Mouse (Mus musculus) midbrain, embryonic 14.5 days (tissue): ENCODE data around the gene Kcng1. TPM values are rescaled to one million over a fixed set of nuclear protein-coding genes. Genes with fewer than 3 reads are reported as not detected.

Source experiments
- ATAC-seq: fragments of 200-750 bp; cut with Nextera tagmentation; 2 replicates; pipeline ENCODE4 v1.8.0; 2017; ENCODE audit warnings: moderate number of reproducible peaks, moderate library complexity; ENCODE audit not compliant: low FRiP score, low TSS enrichment
- DNase-seq: peaks from one replicate; pipeline ENCODE4 v3.0.0-alpha.2; 2015
- H3K27ac ChIP-seq: fragments of 300-500 bp; sonication (generic); replicated peaks from 2 replicates; pipeline ENCODE4 v1.5.1; 2014; ENCODE audit warnings: mild to moderate bottlenecking, low read depth, low read length, moderate library complexity
- H3K27me3 ChIP-seq: fragments of 300-500 bp; sonication (generic); 2 replicates; pipeline ENCODE4 v1.6.1; 2014; ENCODE audit warnings: low read length, control low read depth, mixed read lengths; ENCODE audit not compliant: control insufficient read depth, insufficient read depth
- H3K36me3 ChIP-seq: fragments of 300-500 bp; sonication (generic); 2 replicates; pipeline ENCODE4 v1.6.1; 2014; ENCODE audit warnings: low read length, control low read depth; ENCODE audit not compliant: control insufficient read depth, insufficient read depth
- H3K4me1 ChIP-seq: fragments of 300-500 bp; sonication (generic); 2 replicates; pipeline ENCODE4 v1.6.1; 2014; ENCODE audit warnings: mild to moderate bottlenecking, antibody characterized with exemption, low read length, control low read depth; ENCODE audit not compliant: control insufficient read depth, insufficient read depth
- H3K4me2 ChIP-seq: fragments of 300-500 bp; sonication (generic); 2 replicates; pipeline ENCODE4 v1.6.1; 2014; ENCODE audit warnings: mild to moderate bottlenecking, low read length, moderate library complexity
- H3K4me3 ChIP-seq: fragments of 300-500 bp; sonication (generic); replicated peaks from 2 replicates; pipeline ENCODE4 v1.5.1; 2014; ENCODE audit warnings: low read depth, low read length
- H3K9ac ChIP-seq: fragments of 300-500 bp; sonication (generic); replicated peaks from 2 replicates; pipeline ENCODE4 v1.6.1; 2014; ENCODE audit warnings: mild to moderate bottlenecking, low read length, moderate library complexity
- H3K9me3 ChIP-seq: fragments of 300-500 bp; sonication (generic); 2 replicates; pipeline ENCODE4 v1.6.1; 2016; ENCODE audit warnings: low read length, control low read depth, mixed read lengths; ENCODE audit not compliant: control insufficient read depth
- WGBS: fragments of 180-500 bp; shearing (Covaris S2); extraction: QIAGEN DNeasy Blood & Tissue Kit; methylation state at CpG from one replicate; pipeline ENCODE4 v1.1.7; 2014; 5-methylcytosine and 5-hydroxymethylcytosine counted together
- polyA plus RNA-seq: library from polyadenylated mRNA; unstranded; fragments of >200 nt; fragmentation: Nextera tagmentation; extraction: Ambion mirVana; gene quantifications from 2 replicates; pipeline ENCODE4 v1.2.1, GENCODE M21; 2014

Kcng1 gene
- polyA plus RNA-seq, 1 experiment from 2014 or later, result 3.0 TPM

- ATAC-seq (no peak), DNase-seq (peak; percentile 27)
- 82% methylated on average over 7 of the region's 7 CpGs for WGBS
- H3K27ac ChIP-seq, result no peak overlapping the region
- H3K9me3 ChIP-seq, result no peaks in the 10 kb centered on the region
- H3K9ac ChIP-seq, result no peak overlapping the region
- H3K36me3 ChIP-seq, result no peaks in the 10 kb centered on the region
- H3K4me3 ChIP-seq, result no peak overlapping the region
- no peaks in the 10 kb centered on the region for H3K27me3 ChIP-seq
- no peaks in the 10 kb centered on the region for H3K4me1 ChIP-seq
- no peak overlapping the region for H3K4me2 ChIP-seq
These were observed 27.7 kb downstream of the Kcng1 start for GRCm38 (mm10) chr2:168253822-168254221.

GRCm38 (mm10) chr2:168252639-168253292 is 28.8 kb downstream of the Kcng1 start:
- Histone ChIP-seq H3K4me1 (no peaks in the 10 kb centered on the region), H3K36me3 (no peaks in the 10 kb centered on the region), H3K9ac (no peak overlapping the region), H3K27me3 (no peaks in the 10 kb centered on the region), H3K9me3 (no peaks in the 10 kb centered on the region), H3K27ac (no peak overlapping the region), H3K4me2 (peak overlapping the region; percentile 19; the same call in 1 of the 2 replicates), H3K4me3 (no peak overlapping the region)
- DNase-seq, result peak; percentile 82
- WGBS, result 14% methylated on average over 16 of the region's 16 CpGs
- peak; percentile 46; the same call in 1 of the 2 replicates for ATAC-seq

GRCm38 (mm10) chr2:168250270-168250669 is 31.3 kb downstream of the Kcng1 start:
- Histone ChIP-seq H3K4me1 (no peaks in the 10 kb centered on the region), H3K27me3 (no peaks in the 10 kb centered on the region), H3K9ac (no peak overlapping the region), H3K27ac (no peak overlapping the region), H3K36me3 (no peaks in the 10 kb centered on the region), H3K9me3 (no peaks in the 10 kb centered on the region), H3K4me2 (no peak overlapping the region), H3K4me3 (no peak overlapping the region)
- ATAC-seq (peak; percentile 64; the same call in 1 of the 2 replicates), DNase-seq (peak; percentile 94)
- WGBS, result 15% methylated on average over 8 of the region's 8 CpGs

GRCm38 (mm10) chr2:168248856-168249245 is 32.7 kb downstream of the Kcng1 start:
- Histone ChIP-seq H3K27me3 (no peaks in the 10 kb centered on the region), H3K36me3 (no peaks in the 10 kb centered on the region), H3K9me3 (no peaks in the 10 kb centered on the region), H3K4me2 (no peak overlapping the region), H3K4me3 (no peak overlapping the region), H3K9ac (no peak overlapping the region), H3K27ac (no peak overlapping the region), H3K4me1 (no peaks in the 10 kb centered on the region)
- peak; percentile 61 for DNase-seq
- no peak for ATAC-seq
- 17% methylated on average over 2 of the region's 2 CpGs for WGBS

- WGBS, result 76% methylated on average over 8 of the region's 8 CpGs
- no peak overlapping the region for H3K27ac ChIP-seq
- no peak for ATAC-seq
- peak; percentile 22 for DNase-seq
- no peaks in the 10 kb centered on the region for H3K27me3 ChIP-seq
- H3K4me3 ChIP-seq, result no peak overlapping the region
- no peaks in the 10 kb centered on the region for H3K4me1 ChIP-seq
- H3K4me2 ChIP-seq, result no peak overlapping the region
- no peaks in the 10 kb centered on the region for H3K9me3 ChIP-seq
- H3K9ac ChIP-seq, result no peak overlapping the region
- H3K36me3 ChIP-seq, result no peaks in the 10 kb centered on the region
These were observed 33.2 kb downstream of the Kcng1 start for GRCm38 (mm10) chr2:168248167-168248855.

- no peak overlapping the region for H3K9ac ChIP-seq
- no peak overlapping the region for H3K4me2 ChIP-seq
- ATAC-seq, result no peak
- H3K27me3 ChIP-seq, result no peaks in the 10 kb centered on the region
- H3K4me3 ChIP-seq, result no peak overlapping the region
- peak; percentile 16 for DNase-seq
- WGBS, result 32% methylated on average over 8 of the region's 8 CpGs
- no peak overlapping the region for H3K27ac ChIP-seq
- H3K36me3 ChIP-seq, result no peaks in the 10 kb centered on the region
- no peaks in the 10 kb centered on the region for H3K9me3 ChIP-seq
- no peaks in the 10 kb centered on the region for H3K4me1 ChIP-seq
These were observed 36.0 kb downstream of the Kcng1 start for GRCm38 (mm10) chr2:168245571-168245970.

- Histone ChIP-seq H3K4me1 (no peaks in the 10 kb centered on the region), H3K36me3 (no peaks in the 10 kb centered on the region), H3K27me3 (no peaks in the 10 kb centered on the region), H3K27ac (no peak overlapping the region), H3K4me3 (no peak overlapping the region), H3K9me3 (no peaks in the 10 kb centered on the region), H3K9ac (no peak overlapping the region), H3K4me2 (no peak overlapping the region)
- 78% methylated on average over 4 of the region's 4 CpGs for WGBS
- DNase-seq (no peak), ATAC-seq (no peak)
These were observed 38.3 kb downstream of the Kcng1 start for GRCm38 (mm10) chr2:168243278-168243677.

GRCm38 (mm10) chr2:168242841-168243240 is 38.7 kb downstream of the Kcng1 start:
- Histone ChIP-seq H3K27ac (no peak overlapping the region), H3K9ac (no peak overlapping the region), H3K4me3 (no peak overlapping the region), H3K4me2 (no peak overlapping the region), H3K27me3 (no peaks in the 10 kb centered on the region), H3K9me3 (no peaks in the 10 kb centered on the region), H3K4me1 (no peaks in the 10 kb centered on the region), H3K36me3 (no peaks in the 10 kb centered on the region)
- DNase-seq, result no peak
- ATAC-seq, result no peak

GRCm38 (mm10) chr2:168238335-168238734 is 43.2 kb downstream of the Kcng1 start:
- Histone ChIP-seq H3K4me3 (no peak overlapping the region), H3K9me3 (no peaks in the 10 kb centered on the region), H3K4me1 (no peaks in the 10 kb centered on the region), H3K9ac (no peak overlapping the region), H3K4me2 (no peak overlapping the region), H3K36me3 (peaks cover 6% of the 10 kb centered on the region; the same call in 1 of the 2 replicates), H3K27ac (no peak overlapping the region), H3K27me3 (no peaks in the 10 kb centered on the region)
- ATAC-seq, result no peak
- 88% methylated on average over 4 of the region's 4 CpGs for WGBS
- DNase-seq, result no peak
